Mouse (Mus musculus) embryonic facial prominence, embryonic 14.5 days (tissue): ENCODE results near the gene Dcbld2. TPM values are rescaled to one million over a fixed set of nuclear protein-coding genes. Genes with fewer than 3 reads are reported as not detected.

ENCODE experiments used
- polyA plus RNA-seq: library from polyadenylated mRNA; unstranded; fragments of >200 nt; fragmentation: Nextera tagmentation; extraction: Ambion mirVana; gene quantifications from 2 replicates; pipeline ENCODE4 v1.2.1, GENCODE M21; 2014

Gene Dcbld2
- polyA plus RNA-seq, 1 experiment from 2014 or later, result 9.2 TPM

Other genes starting within 250 kb of the Dcbld2 start
- gene St3gal6, start 115.8 kb downstream of the Dcbld2 start, polyA plus RNA-seq, result 12.8 and 14.0 TPM in 2 replicates
- not detected in 2 replicates for gene Gm813, start 208.5 kb downstream of the Dcbld2 start, polyA plus RNA-seq
- gene E330017A01Rik, start 230.3 kb downstream of the Dcbld2 start, polyA plus RNA-seq, result not detected in 2 replicates